Mouse (Mus musculus): ENCODE results near the gene Fer. TPM values are rescaled to one million over a fixed set of nuclear protein-coding genes. Genes with fewer than 3 reads are reported as not detected.

Gene Fer
- total and polyA plus RNA-seq, 2 experiments from 2014 or later, result 14.3 to 24.8 TPM

- H3K27me3 ChIP-seq (ENCODE audit: insufficient read depth, low read length), result no peaks in the 10 kb centered on the region
- H3K9me3 ChIP-seq (ENCODE audit: low read length), result no peaks in the 10 kb centered on the region
- no peak overlapping the region for H3K4me3 ChIP-seq (ENCODE audit: low read length)
- 62% methylated on average over 6 of the region's 6 CpGs for WGBS
- DNase-seq (ENCODE audit: low spot score) (no peak), ATAC-seq (no peak)
- no peaks in the 10 kb centered on the region for H3K36me3 ChIP-seq (ENCODE audit: insufficient read depth, low read length)
- H3K4me2 ChIP-seq (ENCODE audit: low read depth, low read length), result no peak overlapping the region
- no peak overlapping the region for H3K9ac ChIP-seq (replicated peaks; ENCODE audit: low read length)
- TF ChIP-seq CTCF (IDR thresholded peaks at IDR 0.05; ENCODE audit: low read depth), result no peak
- H3K27ac ChIP-seq, result no peak overlapping the region
- H3K4me1 ChIP-seq (ENCODE audit: insufficient read depth, low read length), result no peaks in the 10 kb centered on the region
These were observed 236.7 kb downstream of the Fer start for GRCm38 (mm10) chr17:64099395-64100171.

- Histone ChIP-seq H3K27ac (no peak overlapping the region), H3K4me3 (ENCODE audit: low read length) (no peak overlapping the region), H3K4me1 (ENCODE audit: insufficient read depth, low read length) (no peaks in the 10 kb centered on the region), H3K27me3 (ENCODE audit: insufficient read depth, low read length) (no peaks in the 10 kb centered on the region), H3K36me3 (ENCODE audit: insufficient read depth, low read length) (no peaks in the 10 kb centered on the region), H3K4me2 (ENCODE audit: low read depth, low read length) (no peak overlapping the region), H3K9ac (replicated peaks; ENCODE audit: low read length) (no peak overlapping the region), H3K9me3 (ENCODE audit: low read length) (no peaks in the 10 kb centered on the region)
- ATAC-seq (no peak), DNase-seq (ENCODE audit: low spot score) (peak; percentile 18)
- no peak for TF ChIP-seq CTCF (IDR thresholded peaks at IDR 0.05; ENCODE audit: low read depth)
- WGBS, result 41% methylated on average over 3 of the region's 3 CpGs
These were observed 237.3 kb downstream of the Fer start for GRCm38 (mm10) chr17:64100172-64100510.

GRCm38 (mm10) chr17:64108773-64109172 lies 245.9 kb downstream of the Fer start:
- Histone ChIP-seq H3K27me3 (ENCODE audit: insufficient read depth, low read length) (no peaks in the 10 kb centered on the region), H3K4me1 (ENCODE audit: insufficient read depth, low read length) (peaks cover 5% of the 10 kb centered on the region; the same call in 1 of the 2 replicates), H3K9ac (replicated peaks; ENCODE audit: low read length) (no peak overlapping the region), H3K4me3 (ENCODE audit: low read length) (no peak overlapping the region), H3K36me3 (ENCODE audit: insufficient read depth, low read length) (no peaks in the 10 kb centered on the region), H3K9me3 (ENCODE audit: low read length) (no peaks in the 10 kb centered on the region), H3K4me2 (ENCODE audit: low read depth, low read length) (no peak overlapping the region), H3K27ac (no peak overlapping the region)
- 91% methylated on average over 5 of the region's 5 CpGs for WGBS
- ATAC-seq (0 out of 2 replicates have a peak, but pooled peaks have one; percentile 27), DNase-seq (ENCODE audit: low spot score) (no peak)
- no peak for TF ChIP-seq CTCF (IDR thresholded peaks at IDR 0.05; ENCODE audit: low read depth)

- DNase-seq (ENCODE audit: low spot score) (no peak), ATAC-seq (no peak)
- Histone ChIP-seq H3K4me2 (ENCODE audit: low read depth, low read length) (no peak overlapping the region), H3K27ac (no peak overlapping the region), H3K4me1 (ENCODE audit: insufficient read depth, low read length) (peaks cover 5% of the 10 kb centered on the region; the same call in 1 of the 2 replicates), H3K36me3 (ENCODE audit: insufficient read depth, low read length) (no peaks in the 10 kb centered on the region), H3K9me3 (ENCODE audit: low read length) (no peaks in the 10 kb centered on the region), H3K9ac (replicated peaks; ENCODE audit: low read length) (no peak overlapping the region), H3K4me3 (ENCODE audit: low read length) (no peak overlapping the region), H3K27me3 (ENCODE audit: insufficient read depth, low read length) (no peaks in the 10 kb centered on the region)
- no peak for TF ChIP-seq CTCF (IDR thresholded peaks at IDR 0.05; ENCODE audit: low read depth)
- WGBS, result 49% methylated on average over 8 of the region's 8 CpGs
These were observed 247.0 kb downstream of the Fer start for GRCm38 (mm10) chr17:64109871-64110270.

- ATAC-seq, result no peak
- no peak for DNase-seq (ENCODE audit: low spot score)
- Histone ChIP-seq H3K27ac (no peak overlapping the region), H3K4me2 (ENCODE audit: low read depth, low read length) (no peak overlapping the region), H3K9ac (replicated peaks; ENCODE audit: low read length) (no peak overlapping the region), H3K27me3 (ENCODE audit: insufficient read depth, low read length) (no peaks in the 10 kb centered on the region), H3K4me1 (ENCODE audit: insufficient read depth, low read length) (peaks cover 5% of the 10 kb centered on the region; the same call in 1 of the 2 replicates), H3K9me3 (ENCODE audit: low read length) (no peaks in the 10 kb centered on the region), H3K4me3 (ENCODE audit: low read length) (no peak overlapping the region), H3K36me3 (ENCODE audit: insufficient read depth, low read length) (no peaks in the 10 kb centered on the region)
- TF ChIP-seq CTCF (IDR thresholded peaks at IDR 0.05; ENCODE audit: low read depth), result no peak
- WGBS, result 86% methylated on average over 5 of the region's 5 CpGs
These were observed 250.8 kb downstream of the Fer start for GRCm38 (mm10) chr17:64113625-64114024.

GRCm38 (mm10) chr17:64116762-64117161 lies 253.9 kb downstream of the Fer start:
- Histone ChIP-seq H3K27ac (no peak overlapping the region), H3K9me3 (ENCODE audit: low read length) (no peaks in the 10 kb centered on the region), H3K27me3 (ENCODE audit: insufficient read depth, low read length) (no peaks in the 10 kb centered on the region), H3K9ac (replicated peaks; ENCODE audit: low read length) (no peak overlapping the region), H3K4me1 (ENCODE audit: insufficient read depth, low read length) (no peaks in the 10 kb centered on the region), H3K4me3 (ENCODE audit: low read length) (no peak overlapping the region), H3K36me3 (ENCODE audit: insufficient read depth, low read length) (no peaks in the 10 kb centered on the region), H3K4me2 (ENCODE audit: low read depth, low read length) (no peak overlapping the region)
- ATAC-seq (no peak), DNase-seq (ENCODE audit: low spot score) (no peak)
- 49% methylated on average over 6 of the region's 6 CpGs for WGBS
- no peak for TF ChIP-seq CTCF (IDR thresholded peaks at IDR 0.05; ENCODE audit: low read depth)

GRCm38 (mm10) chr17:64119697-64120288 lies 256.9 kb downstream of the Fer start:
- no peak for TF ChIP-seq CTCF (IDR thresholded peaks at IDR 0.05; ENCODE audit: low read depth)

More at GRCm38 (mm10) chr17:64119697-64120288, 256.9 kb downstream of the Fer start:
- ATAC-seq (no peak), DNase-seq (ENCODE audit: low spot score) (no peak)
- 81% methylated on average over 5 of the region's 5 CpGs for WGBS
- no peak overlapping the region for H3K9ac ChIP-seq (replicated peaks; ENCODE audit: low read length)
- H3K4me2 ChIP-seq (ENCODE audit: low read depth, low read length), result no peak overlapping the region
- no peak overlapping the region for H3K4me3 ChIP-seq (ENCODE audit: low read length)
- H3K27me3 ChIP-seq (ENCODE audit: insufficient read depth, low read length), result no peaks in the 10 kb centered on the region
- no peaks in the 10 kb centered on the region for H3K9me3 ChIP-seq (ENCODE audit: low read length)
- H3K27ac ChIP-seq, result no peak overlapping the region
- no peaks in the 10 kb centered on the region for H3K4me1 ChIP-seq (ENCODE audit: insufficient read depth, low read length)
- H3K36me3 ChIP-seq (ENCODE audit: insufficient read depth, low read length), result no peaks in the 10 kb centered on the region
